ENCODE assay signal across 11 mouse cellular contexts in genomic region chr7:66967206-66967919, GRCm38 (mm10).
DNase-seq lines count a peak whose midpoint lies in the region; ATAC-seq and TF ChIP-seq lines count a peak whose summit lies in the region.
"Had no signal": no experiment of that assay in that cellular context is flagged by ENCODE, and none has a peak within 500 bp of the region (broad histone marks: within the 10 kb centered on the region; RNA-seq: fewer than 3 reads in every experiment).

No protein-coding gene starts in this region.

- intact Hi-C loops in heart, adult 2 months (cut with DNase I), result no loop called here

- H3K27ac ChIP-seq in heart, embryonic 10.5 days, result peak overlapping the region; percentile 49; the same call in 1 of the 2 replicates
- no peak overlapping the region for H3K27ac ChIP-seq in heart, adult 2 months
- H3K27ac ChIP-seq in neural tube, embryonic 11.5 days (ENCODE audit: low read depth, low read length), result peak overlapping the region; percentile 74
- peak overlapping the region; percentile 63; the same call in 1 of the 2 replicates for H3K27ac ChIP-seq in limb, embryonic 13.5 days
- peak overlapping the region; percentile 16; the same call in 1 of the 2 replicates for H3K27ac ChIP-seq in stomach, embryonic 15.5 days

- ATAC-seq in neural tube, embryonic 11.5 days (ENCODE audit: insufficient read depth, low FRiP score, low TSS enrichment), result peak; percentile 12; the same call in 1 of the 2 replicates
- ATAC-seq in limb, embryonic 13.5 days (ENCODE audit: low FRiP score, low read depth), result 0 out of 2 replicates have a peak, but pooled peaks have one; percentile 12
- no peak for ATAC-seq in stomach, embryonic 15.5 days (ENCODE audit: insufficient read depth, low FRiP score, low read depth)
- no peak for ATAC-seq in frontal cortex, adult (ENCODE audit: low TSS enrichment)
- ATAC-seq: Patski had no signal

- no peak for DNase-seq in heart, embryonic 10.5 days (ENCODE audit: low spot score)
- DNase-seq in heart, adult 2 months, result no peak
- DNase-seq in neural tube, embryonic 11.5 days (ENCODE audit: low spot score), result peak; percentile 20
- DNase-seq in neural tube, embryonic 10.5 days (ENCODE audit: extremely low spot score, low spot score), result no peak
- no peak for DNase-seq in cerebellum, postnatal 10 days
- DNase-seq: kidney, adult 11 months; lung, postnatal 36 days had no signal

- H3K4me3 ChIP-seq in heart, embryonic 10.5 days, result no peak overlapping the region
- H3K4me3 ChIP-seq in heart, adult 2 months, result no peak overlapping the region
- no peak overlapping the region for H3K4me3 ChIP-seq in neural tube, embryonic 11.5 days (ENCODE audit: low read depth, low read length)
- H3K4me3 ChIP-seq in limb, embryonic 13.5 days, result no peak overlapping the region
- H3K4me3 ChIP-seq in stomach, embryonic 15.5 days (replicated peaks), result no peak overlapping the region

- H3K4me2 ChIP-seq in neural tube, embryonic 11.5 days (ENCODE audit: low read depth), result no peak overlapping the region
- no peak overlapping the region for H3K4me2 ChIP-seq in limb, embryonic 13.5 days (replicated peaks)
- no peak overlapping the region for H3K4me2 ChIP-seq in stomach, embryonic 15.5 days

- peaks cover 58% of the 10 kb centered on the region for H3K4me1 ChIP-seq in heart, embryonic 10.5 days
- H3K4me1 ChIP-seq in heart, adult 2 months (ENCODE audit: control insufficient read depth, insufficient read depth, low read length), result peaks cover 3% of the 10 kb centered on the region
- H3K4me1 ChIP-seq in neural tube, embryonic 11.5 days (ENCODE audit: control insufficient read depth, insufficient read depth, low read length), result peaks cover 16% of the 10 kb centered on the region
- H3K4me1 ChIP-seq in limb, embryonic 13.5 days, result peaks cover 74% of the 10 kb centered on the region
- peaks cover 5% of the 10 kb centered on the region; the same call in 1 of the 2 replicates for H3K4me1 ChIP-seq in stomach, embryonic 15.5 days

- no peak for TF ChIP-seq POLR2A in heart, adult 2 months (IDR thresholded peaks at IDR 0.05; ENCODE audit: insufficient read depth, low read depth, low read length)

- no peak overlapping the region for H3K9ac ChIP-seq in heart, adult 2 months (ENCODE audit: low read depth, low read length)
- H3K9ac ChIP-seq in neural tube, embryonic 11.5 days (ENCODE audit: low read length), result no peak overlapping the region; the same call in 1 of the 2 replicates
- H3K9ac ChIP-seq in limb, embryonic 13.5 days, result no peak overlapping the region
- no peak overlapping the region for H3K9ac ChIP-seq in stomach, embryonic 15.5 days

- WGBS in heart, embryonic 10.5 days, result 60% methylated on average over 8 of the region's 8 CpGs
- whole genome bisulfite sequencing in heart, adult 2 months, result 73% methylated on average over 8 of the region's 8 CpGs
- 56% methylated on average over 8 of the region's 8 CpGs for WGBS in neural tube, embryonic 11.5 days
- WGBS in limb, embryonic 13.5 days, result 52% methylated on average over 8 of the region's 8 CpGs
- 66% methylated on average over 8 of the region's 8 CpGs for WGBS in stomach, embryonic 15.5 days

- TF ChIP-seq EP300 in heart, adult 2 months (IDR thresholded peaks at IDR 0.05; ENCODE audit: insufficient read depth, low read depth, low read length), result no peak

- H3K27me3 ChIP-seq in heart, embryonic 10.5 days (ENCODE audit: insufficient read depth, poor library complexity, severe bottlenecking), result no peaks in the 10 kb centered on the region
- H3K27me3 ChIP-seq in heart, adult 2 months (ENCODE audit: control insufficient read depth, insufficient read depth, low read length), result no peaks in the 10 kb centered on the region
- H3K27me3 ChIP-seq in neural tube, embryonic 11.5 days (ENCODE audit: control insufficient read depth, insufficient read depth, low read length), result no peaks in the 10 kb centered on the region
- no peaks in the 10 kb centered on the region for H3K27me3 ChIP-seq in limb, embryonic 13.5 days
- H3K27me3 ChIP-seq in stomach, embryonic 15.5 days (replicated peaks), result no peaks in the 10 kb centered on the region

- no peak for TF ChIP-seq CTCF in heart, adult 2 months (IDR thresholded peaks at IDR 0.05)

- H3K36me3 ChIP-seq in heart, embryonic 10.5 days, result no peaks in the 10 kb centered on the region
- no peaks in the 10 kb centered on the region for H3K36me3 ChIP-seq in heart, adult 2 months (ENCODE audit: control insufficient read depth, insufficient read depth, low read length)
- no peaks in the 10 kb centered on the region for H3K36me3 ChIP-seq in neural tube, embryonic 11.5 days (ENCODE audit: control insufficient read depth, insufficient read depth, low read length)
- H3K36me3 ChIP-seq in limb, embryonic 13.5 days, result no peaks in the 10 kb centered on the region
- no peaks in the 10 kb centered on the region for H3K36me3 ChIP-seq in stomach, embryonic 15.5 days

- no peaks in the 10 kb centered on the region for H3K79me2 ChIP-seq in heart, adult 2 months (replicated peaks; ENCODE audit: control insufficient read depth, insufficient read depth, low read length)

- H3K9me3 ChIP-seq in heart, embryonic 10.5 days, result no peaks in the 10 kb centered on the region
- H3K9me3 ChIP-seq in neural tube, embryonic 11.5 days (ENCODE audit: control insufficient read depth, low read length), result no peaks in the 10 kb centered on the region
- no peaks in the 10 kb centered on the region for H3K9me3 ChIP-seq in limb, embryonic 13.5 days
- no peaks in the 10 kb centered on the region for H3K9me3 ChIP-seq in stomach, embryonic 15.5 days

Comparison
In these comparisons a context has a peak if more than half of its experiments do, and no peak if none do; other contexts are left out.
1. ATAC-seq: peak in neural tube, embryonic 11.5 days (single experiment) and limb, embryonic 13.5 days (single experiment); none in stomach, embryonic 15.5 days (single experiment) and frontal cortex, adult (single experiment).